Mouse (Mus musculus) limb, embryonic 15.5 days (tissue): ENCODE measurements around the gene Snx19. TPM values are rescaled to one million over a fixed set of nuclear protein-coding genes. Genes with fewer than 3 reads are reported as not detected.

Source experiments
- ATAC-seq: fragments of 200-750 bp; cut with Nextera tagmentation; 2 replicates; pipeline ENCODE4 v1.8.0; 2017; ENCODE audit warnings: low read depth, moderate TSS enrichment; ENCODE audit not compliant: insufficient number of reproducible peaks, low FRiP score, low TSS enrichment
- H3K27ac ChIP-seq: fragments of 300-500 bp; sonication (generic); 2 replicates; pipeline ENCODE4 v1.5.1; 2015; ENCODE audit warnings: moderate library complexity, mild to moderate bottlenecking, inconsistent platforms
- H3K27me3 ChIP-seq: fragments of 300-500 bp; sonication (generic); 2 replicates; pipeline ENCODE4 v1.6.1; 2015; ENCODE audit warnings: inconsistent platforms
- H3K36me3 ChIP-seq: fragments of 300-500 bp; sonication (generic); 2 replicates; pipeline ENCODE4 v1.6.1; 2015; ENCODE audit warnings: inconsistent platforms
- H3K4me1 ChIP-seq: fragments of 300-500 bp; sonication (generic); 2 replicates; pipeline ENCODE4 v1.6.1; 2015; ENCODE audit warnings: inconsistent platforms
- H3K4me2 ChIP-seq: fragments of 300-500 bp; sonication (generic); 2 replicates; pipeline ENCODE4 v1.6.1; 2015; ENCODE audit warnings: mild to moderate bottlenecking, inconsistent platforms
- H3K4me3 ChIP-seq: fragments of 300-500 bp; sonication (generic); 2 replicates; pipeline ENCODE4 v1.5.1; 2015; ENCODE audit warnings: mild to moderate bottlenecking, inconsistent platforms
- H3K9ac ChIP-seq: fragments of 300-500 bp; sonication (generic); 2 replicates; pipeline ENCODE4 v1.6.1; 2015; ENCODE audit warnings: inconsistent platforms
- H3K9me3 ChIP-seq: fragments of 300-500 bp; sonication (generic); 2 replicates; pipeline ENCODE4 v1.6.1; 2016; ENCODE audit warnings: inconsistent platforms
- WGBS: fragments of 180-500 bp; shearing (Covaris S2); methylation state at CpG from one replicate; pipeline ENCODE4 v1.1.7; 2015; 5-methylcytosine and 5-hydroxymethylcytosine counted together
- polyA plus RNA-seq: library from polyadenylated mRNA; unstranded; fragments of >200 nt; fragmentation: Nextera tagmentation; extraction: Ambion mirVana; gene quantifications from 2 replicates; pipeline ENCODE4 v1.2.1, GENCODE M21; 2015

Gene Snx19
- polyA plus RNA-seq, 1 experiment from 2014 or later = 18.2 TPM

DNA sequence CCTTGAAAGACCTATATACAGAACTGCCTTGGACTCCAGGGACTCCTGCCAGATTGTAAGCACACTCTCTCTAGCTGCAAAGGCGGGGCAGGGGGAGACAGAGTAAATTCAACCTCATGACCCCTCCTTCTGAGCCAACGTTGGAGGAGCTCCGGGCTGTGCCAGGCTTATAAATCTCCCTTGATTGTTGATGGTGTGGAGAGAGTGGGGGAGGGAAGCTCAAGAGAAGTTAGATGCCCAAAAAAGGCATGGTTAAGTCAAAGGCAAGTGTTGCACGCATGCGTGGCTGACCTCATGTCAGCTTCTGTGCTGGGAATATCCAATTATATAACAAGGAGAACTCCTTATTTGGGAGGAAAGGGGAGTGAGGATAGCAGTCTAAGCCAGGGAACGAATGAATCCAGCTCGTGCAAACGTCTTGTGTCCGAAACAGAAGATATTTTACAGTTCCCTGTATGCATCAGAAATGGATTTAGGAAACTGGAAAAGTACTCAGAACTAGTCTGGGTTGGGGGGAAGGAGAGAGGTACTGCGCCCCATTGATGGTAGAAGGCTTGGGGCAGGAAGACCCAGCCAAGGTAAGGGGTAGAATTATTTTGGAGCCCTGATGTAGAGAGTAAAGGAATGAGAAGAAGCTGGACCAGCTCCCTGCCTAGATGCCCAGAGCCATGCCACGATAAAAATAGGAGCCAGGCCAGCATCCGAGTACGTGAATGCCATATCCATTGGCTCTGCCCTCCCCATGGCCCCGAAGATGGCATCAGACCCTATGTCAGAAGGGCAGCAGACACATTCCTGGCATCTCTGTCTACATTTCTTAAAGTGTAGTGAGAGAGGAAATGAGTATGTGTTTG, 18.6 kb downstream of the Snx19 start:
- Histone ChIP-seq H3K4me3 (no peak overlapping the region), H3K9me3 (no peaks in the 10 kb centered on the region), H3K9ac (no peak overlapping the region), H3K4me2 (no peak overlapping the region), H3K36me3 (peaks cover 71% of the 10 kb centered on the region), H3K27ac (no peak overlapping the region), H3K4me1 (no peaks in the 10 kb centered on the region), H3K27me3 (no peaks in the 10 kb centered on the region)
- ATAC-seq = 0 out of 2 replicates have a peak, but pooled peaks have one; percentile 48
- WGBS = 64% methylated on average over 14 of the region's 14 CpGs

- no peak for ATAC-seq
- Histone ChIP-seq H3K27me3 (no peaks in the 10 kb centered on the region), H3K4me3 (no peak overlapping the region), H3K36me3 (peaks cover 66% of the 10 kb centered on the region), H3K9ac (no peak overlapping the region), H3K9me3 (no peaks in the 10 kb centered on the region), H3K4me2 (no peak overlapping the region), H3K27ac (no peak overlapping the region), H3K4me1 (no peaks in the 10 kb centered on the region)
- WGBS = 89% methylated on average over 1 of the region's 1 CpGs
Measured at GRCm38 (mm10) chr9:30446126-30446525, 19.2 kb downstream of the Snx19 start.

DNA sequence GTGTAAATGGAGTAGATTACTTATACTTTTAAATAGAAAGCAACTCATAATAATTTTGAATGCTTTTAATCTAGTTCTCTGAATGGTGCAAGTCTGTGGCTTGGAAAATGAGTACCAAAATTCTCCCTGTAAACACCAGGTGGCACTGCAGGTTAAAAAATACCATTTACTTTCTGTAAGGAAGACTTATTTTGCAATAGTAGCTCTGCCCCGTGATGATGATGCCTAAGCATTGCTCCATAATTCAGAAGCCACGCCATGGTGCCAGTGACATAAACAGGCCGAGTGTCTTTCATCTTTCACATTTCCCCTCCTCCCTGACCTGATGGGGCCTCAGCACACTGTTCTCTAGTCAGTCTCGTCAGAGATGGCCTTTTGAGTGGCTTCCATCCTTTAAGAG, 21.6 kb downstream of the Snx19 start:
- H3K4me1 ChIP-seq = no peaks in the 10 kb centered on the region
- no peak overlapping the region for H3K4me2 ChIP-seq
- no peaks in the 10 kb centered on the region for H3K27me3 ChIP-seq
- no peaks in the 10 kb centered on the region for H3K9me3 ChIP-seq
- no peak for ATAC-seq
- H3K9ac ChIP-seq = no peak overlapping the region
- H3K27ac ChIP-seq = no peak overlapping the region
- peaks cover 59% of the 10 kb centered on the region for H3K36me3 ChIP-seq
- no peak overlapping the region for H3K4me3 ChIP-seq
- 46% methylated on average over 4 of the region's 4 CpGs for WGBS

- Histone ChIP-seq H3K4me3 (no peak overlapping the region), H3K9ac (no peak overlapping the region), H3K4me1 (no peaks in the 10 kb centered on the region), H3K27ac (no peak overlapping the region), H3K36me3 (peaks cover 54% of the 10 kb centered on the region), H3K9me3 (no peaks in the 10 kb centered on the region), H3K27me3 (no peaks in the 10 kb centered on the region), H3K4me2 (no peak overlapping the region)
- 47% methylated on average over 2 of the region's 2 CpGs for WGBS
- ATAC-seq = no peak
Measured at GRCm38 (mm10) chr9:30449862-30450261, 23.0 kb downstream of the Snx19 start.

- Histone ChIP-seq H3K27ac (no peak overlapping the region), H3K9ac (no peak overlapping the region), H3K36me3 (peaks cover 45% of the 10 kb centered on the region), H3K4me3 (no peak overlapping the region), H3K4me2 (no peak overlapping the region), H3K4me1 (no peaks in the 10 kb centered on the region), H3K27me3 (no peaks in the 10 kb centered on the region), H3K9me3 (no peaks in the 10 kb centered on the region)
- no peak for ATAC-seq
- 63% methylated on average over 2 of the region's 2 CpGs for WGBS
Measured at GRCm38 (mm10) chr9:30450834-30451233, 23.9 kb downstream of the Snx19 start.

DNA sequence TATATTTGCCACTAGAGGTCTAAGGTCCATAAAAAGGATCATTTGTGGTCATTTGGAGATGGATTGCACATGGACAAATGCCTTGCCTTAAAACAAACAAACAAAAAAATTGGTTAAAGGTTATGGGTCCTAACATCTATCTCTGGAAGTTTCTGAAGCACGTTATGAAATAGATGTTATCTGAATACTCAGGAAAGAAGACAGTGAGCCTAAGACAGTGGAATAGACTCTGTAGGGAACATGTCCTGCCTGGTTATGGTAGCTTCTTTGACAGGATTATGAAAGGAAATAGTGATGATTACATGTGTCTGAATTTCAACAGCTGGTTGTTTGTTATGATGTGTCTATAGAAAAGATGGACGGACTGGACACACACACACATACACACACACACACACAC, 27.6 kb downstream of the Snx19 start:
- WGBS = 91% methylated on average over 2 of the region's 2 CpGs
- Histone ChIP-seq H3K27ac (no peak overlapping the region), H3K4me1 (no peaks in the 10 kb centered on the region), H3K4me3 (no peak overlapping the region), H3K36me3 (peaks cover 29% of the 10 kb centered on the region), H3K27me3 (no peaks in the 10 kb centered on the region), H3K9me3 (no peaks in the 10 kb centered on the region), H3K4me2 (no peak overlapping the region), H3K9ac (no peak overlapping the region)
- ATAC-seq = no peak

DNA sequence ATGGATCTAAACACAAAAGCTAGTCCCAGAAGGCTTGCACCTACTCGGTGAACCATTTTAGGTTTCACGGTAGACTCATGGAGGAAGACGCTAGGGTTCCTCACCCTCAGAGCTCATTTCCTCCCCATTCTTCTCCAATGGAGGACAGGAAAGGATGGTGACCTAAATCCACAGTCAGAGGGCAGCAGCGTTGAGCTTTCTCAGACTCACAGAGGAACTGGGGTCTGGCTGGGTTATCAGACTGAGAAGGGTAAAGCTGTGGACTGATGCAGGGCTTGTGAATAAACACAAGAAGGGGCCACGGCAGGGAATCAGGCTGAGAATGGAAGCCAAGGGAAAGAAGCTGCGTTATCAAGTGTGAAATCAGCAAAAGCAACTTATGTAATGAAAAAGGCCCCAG, 29.3 kb downstream of the Snx19 start:
- ATAC-seq = no peak

DNA sequence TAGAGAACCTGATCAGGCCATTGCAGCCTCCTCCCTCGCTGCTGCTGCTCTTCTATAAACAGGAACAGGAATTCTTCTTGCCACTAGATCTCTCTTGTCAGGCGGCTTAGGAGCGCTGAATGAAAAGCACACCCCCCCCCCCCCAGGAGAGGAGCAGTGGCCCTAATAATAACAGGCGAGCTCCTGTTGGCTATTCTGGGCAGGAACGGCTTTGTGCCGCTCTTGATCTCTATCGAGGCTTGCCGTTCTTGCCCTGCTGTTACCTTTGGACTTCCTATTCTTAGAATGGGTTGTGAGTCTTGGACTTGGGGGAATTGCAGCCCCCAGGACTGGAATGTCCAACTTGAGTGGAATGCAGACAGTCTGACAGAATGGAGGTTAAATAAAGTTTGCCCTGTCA, 33.6 kb downstream of the Snx19 start:
- 78% methylated on average over 8 of the region's 8 CpGs for WGBS
- H3K4me3 ChIP-seq = no peak overlapping the region
- peaks cover 37% of the 10 kb centered on the region for H3K36me3 ChIP-seq
- no peak overlapping the region for H3K27ac ChIP-seq
- no peak overlapping the region for H3K9ac ChIP-seq
- no peak for ATAC-seq
- no peaks in the 10 kb centered on the region for H3K27me3 ChIP-seq
- no peak overlapping the region for H3K4me2 ChIP-seq
- H3K9me3 ChIP-seq = no peaks in the 10 kb centered on the region
- no peaks in the 10 kb centered on the region for H3K4me1 ChIP-seq

More for the DNA sequence above, 29.3 kb downstream of the Snx19 start:
- H3K36me3 ChIP-seq = peaks cover 26% of the 10 kb centered on the region
- no peaks in the 10 kb centered on the region for H3K4me1 ChIP-seq
- H3K27ac ChIP-seq = no peak overlapping the region
- H3K27me3 ChIP-seq = no peaks in the 10 kb centered on the region
- no peak overlapping the region for H3K4me2 ChIP-seq
- no peaks in the 10 kb centered on the region for H3K9me3 ChIP-seq
- 85% methylated on average over 6 of the region's 6 CpGs for WGBS
- H3K9ac ChIP-seq = no peak overlapping the region
- no peak overlapping the region for H3K4me3 ChIP-seq

DNA sequence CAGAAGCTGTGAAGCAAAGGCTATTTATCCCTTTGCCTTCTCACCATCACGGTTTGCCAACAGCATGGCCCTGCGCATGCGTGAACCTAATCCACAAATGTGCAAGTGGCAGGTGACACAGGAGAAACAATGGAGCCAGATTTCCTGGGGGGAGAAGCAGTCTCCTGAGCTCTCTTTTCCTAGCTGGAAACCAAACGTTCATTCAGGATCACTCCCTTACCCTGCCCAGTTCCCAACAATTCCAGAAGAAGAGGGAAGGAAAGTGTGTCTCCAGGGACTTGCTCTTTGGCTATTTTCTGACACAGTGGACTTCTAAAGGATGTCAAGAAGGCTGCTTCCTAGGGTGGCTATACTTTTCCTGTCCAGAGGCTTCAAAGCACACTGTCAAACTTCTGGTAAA, 37.8 kb downstream of the Snx19 start:
- H3K27ac ChIP-seq = no peak overlapping the region
- no peak for ATAC-seq
- H3K27me3 ChIP-seq = no peaks in the 10 kb centered on the region
- H3K4me1 ChIP-seq = no peaks in the 10 kb centered on the region
- 80% methylated on average over 4 of the region's 4 CpGs for WGBS
- no peaks in the 10 kb centered on the region for H3K9me3 ChIP-seq
- peaks cover 44% of the 10 kb centered on the region for H3K36me3 ChIP-seq
- no peak overlapping the region for H3K9ac ChIP-seq
- no peak overlapping the region for H3K4me3 ChIP-seq
- no peak overlapping the region for H3K4me2 ChIP-seq

GRCm38 (mm10) chr9:30480043-30480442, 53.1 kb downstream of the Snx19 start:
- Histone ChIP-seq H3K9me3 (no peaks in the 10 kb centered on the region), H3K27ac (no peak overlapping the region), H3K4me3 (no peak overlapping the region), H3K36me3 (no peaks in the 10 kb centered on the region), H3K9ac (no peak overlapping the region), H3K4me1 (peaks cover 6% of the 10 kb centered on the region; the same call in 1 of the 2 replicates), H3K27me3 (no peaks in the 10 kb centered on the region), H3K4me2 (no peak overlapping the region)
- WGBS = 46% methylated on average over 4 of the region's 4 CpGs
- no peak for ATAC-seq

GRCm38 (mm10) chr9:30480464-30480863, 53.6 kb downstream of the Snx19 start:
- peak; percentile 84 for ATAC-seq
- Histone ChIP-seq H3K36me3 (no peaks in the 10 kb centered on the region), H3K4me1 (peaks cover 6% of the 10 kb centered on the region; the same call in 1 of the 2 replicates), H3K9me3 (no peaks in the 10 kb centered on the region), H3K9ac (no peak overlapping the region), H3K4me3 (no peak overlapping the region), H3K27me3 (no peaks in the 10 kb centered on the region), H3K4me2 (no peak overlapping the region), H3K27ac (no peak overlapping the region)
- WGBS = 2% methylated on average over 6 of the region's 6 CpGs

DNA sequence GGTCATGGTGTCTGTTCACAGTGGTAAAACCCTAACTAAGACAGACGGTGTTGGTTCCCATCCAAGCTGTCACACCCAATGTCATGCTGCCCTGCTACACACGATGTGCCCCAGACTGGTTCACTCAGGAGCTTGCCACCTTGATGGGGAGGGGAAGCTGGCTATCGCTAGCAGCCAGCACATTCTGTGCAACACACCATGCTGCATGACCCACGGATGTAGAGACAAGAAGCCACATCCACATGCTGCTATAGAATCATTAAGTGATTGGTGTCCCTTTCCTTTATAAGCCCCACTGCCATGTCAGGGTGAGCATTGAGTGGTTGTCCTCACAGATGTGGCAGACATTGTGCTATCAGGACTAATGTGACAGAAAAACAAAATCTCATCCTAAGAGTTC, 55.2 kb downstream of the Snx19 start:
- Histone ChIP-seq H3K4me1 (peaks cover 6% of the 10 kb centered on the region; the same call in 1 of the 2 replicates), H3K36me3 (no peaks in the 10 kb centered on the region), H3K4me3 (no peak overlapping the region), H3K4me2 (no peak overlapping the region), H3K9ac (no peak overlapping the region), H3K27me3 (no peaks in the 10 kb centered on the region), H3K9me3 (no peaks in the 10 kb centered on the region), H3K27ac (no peak overlapping the region)
- no peak for ATAC-seq
- WGBS = 96% methylated on average over 4 of the region's 4 CpGs
